Mouse (Mus musculus) cerebral cortex, adult 2 months (tissue): ENCODE results near the gene Plekhg5.

Experiments
- WGBS: fragments of 180-500 bp; shearing (Covaris S2); methylation state at CpG from one replicate; pipeline ENCODE4 v1.1.7; 2018; 5-methylcytosine and 5-hydroxymethylcytosine counted together

Plekhg5 gene

DNA sequence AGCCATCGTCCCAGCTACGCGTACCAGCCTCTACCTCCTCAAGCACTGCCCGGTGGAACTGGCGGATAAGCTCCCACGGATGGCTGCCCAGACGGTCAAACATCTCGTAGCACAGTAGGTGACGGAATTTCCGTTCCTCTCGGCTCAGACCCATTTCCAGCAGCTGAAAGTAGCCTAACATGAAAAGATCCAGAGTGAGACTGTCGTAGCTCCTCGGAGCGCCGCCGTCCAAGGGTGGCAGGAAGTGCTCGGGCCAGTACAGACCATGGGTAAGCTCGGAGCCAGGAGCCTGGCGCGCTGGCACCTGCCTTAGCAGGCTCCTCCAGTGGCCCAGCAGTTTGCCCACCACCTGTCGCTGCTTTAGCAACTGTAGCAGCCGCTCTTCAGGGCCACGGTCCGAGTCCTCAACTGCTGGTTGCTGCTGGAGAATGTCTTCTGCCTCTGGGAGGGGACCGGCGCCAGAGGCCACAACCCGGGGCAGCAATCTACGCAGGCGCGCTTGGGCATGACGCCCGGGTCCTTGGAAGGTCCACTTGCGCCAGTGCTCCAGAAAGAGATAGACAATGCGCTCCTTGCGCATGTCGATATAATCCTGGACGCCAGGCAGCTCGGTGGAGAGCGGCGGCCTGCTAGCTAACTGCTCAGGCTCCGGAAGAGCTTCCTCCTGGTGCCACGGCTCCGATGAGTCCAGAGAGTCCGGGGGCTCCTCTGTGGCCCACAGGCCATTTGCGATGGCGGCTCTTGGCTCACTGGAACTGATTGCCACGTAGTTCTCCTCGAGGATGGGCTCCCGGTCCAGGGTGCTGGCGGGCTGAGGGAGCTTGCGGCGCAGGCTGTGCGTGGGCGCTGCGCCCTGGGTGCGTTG, 53.1 kb downstream of the Plekhg5 start:
- WGBS: 2% methylated on average over 56 of the region's 56 CpGs

DNA sequence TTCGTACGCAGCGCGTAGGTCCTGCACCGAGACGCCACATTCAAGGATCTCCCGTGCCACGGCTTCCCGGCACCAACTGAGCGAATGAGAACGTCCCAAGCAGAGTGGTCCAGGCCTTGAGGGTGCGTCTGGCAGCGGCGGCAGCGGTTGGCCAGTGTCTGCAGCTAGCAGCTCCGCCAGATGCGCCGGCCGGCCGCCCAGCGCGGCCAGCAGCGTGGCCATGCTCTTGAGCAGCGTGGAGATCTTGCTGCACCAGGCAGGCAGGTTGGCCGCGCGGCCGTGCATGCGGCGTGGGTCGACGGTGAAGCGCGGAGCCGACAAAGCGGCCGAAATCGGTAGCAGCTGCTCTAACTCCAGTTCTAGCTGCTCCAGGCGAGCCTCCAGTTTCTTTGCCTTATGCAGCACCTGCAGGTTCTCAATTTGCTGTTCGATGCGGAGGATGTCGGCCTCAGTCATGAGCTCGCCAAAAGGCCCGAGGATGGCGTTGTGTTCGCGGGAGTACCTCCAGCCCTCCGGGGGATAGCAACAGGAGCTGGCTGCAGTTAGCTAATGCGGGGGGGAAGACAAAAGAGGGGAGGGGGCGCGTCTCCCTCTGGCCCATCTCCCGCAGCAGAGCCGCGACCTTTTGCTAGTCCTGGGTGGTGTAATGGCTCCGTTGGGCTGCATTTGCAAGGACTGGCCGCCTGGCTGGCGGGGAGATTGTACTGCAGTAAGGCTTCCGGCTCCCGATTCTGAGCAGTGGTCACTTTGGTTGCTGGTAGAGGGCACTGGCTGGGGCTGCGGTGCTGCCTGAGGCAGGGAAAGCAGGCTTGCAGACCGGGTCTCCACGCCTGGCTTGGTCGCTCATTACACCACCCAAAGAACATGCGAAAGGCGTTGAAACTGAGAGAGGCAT, 54.0 kb downstream of the Plekhg5 start:
- WGBS: 16% methylated on average over 65 of the region's 65 CpGs

DNA sequence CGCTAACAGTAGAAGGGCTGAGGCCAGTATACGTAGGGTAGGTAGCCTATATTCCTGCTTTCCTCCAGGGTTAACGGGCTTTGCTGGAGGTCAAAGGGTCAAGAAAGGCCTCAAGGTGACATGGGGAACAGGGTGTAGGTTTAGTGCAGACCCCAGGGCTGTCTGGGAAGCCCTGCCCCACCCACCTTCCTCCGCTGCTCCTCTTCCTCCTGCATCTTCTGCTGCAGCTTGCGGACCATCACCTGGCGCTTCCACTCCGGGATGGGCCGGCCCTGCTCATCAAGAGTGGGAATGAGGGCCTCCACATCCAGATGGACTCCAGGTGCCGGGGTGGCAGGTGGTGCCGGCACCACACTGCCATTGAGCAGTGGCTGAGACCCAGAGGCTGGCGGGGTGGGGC, 55.6 kb downstream of the Plekhg5 start:
- WGBS: 89% methylated on average over 11 of the region's 11 CpGs

DNA sequence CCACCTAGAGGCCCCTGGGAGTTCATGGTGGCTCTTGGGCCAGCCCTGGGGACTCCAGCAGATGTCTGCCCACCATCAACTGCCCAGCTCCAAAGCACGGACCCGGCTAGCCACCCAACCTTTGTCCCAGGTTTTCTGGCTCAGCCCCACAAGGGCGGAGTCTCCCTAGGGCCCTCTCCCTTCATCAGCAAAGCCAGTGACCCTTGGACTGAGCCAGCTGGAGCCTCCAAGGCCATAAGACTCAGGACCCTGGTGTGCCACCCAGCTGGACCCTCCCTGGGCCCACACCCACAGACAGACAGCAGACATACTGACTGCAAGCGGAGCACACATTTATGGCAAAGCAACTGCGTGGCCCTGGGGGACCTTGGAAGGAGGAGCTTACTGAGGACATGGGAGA, 56.5 kb downstream of the Plekhg5 start:
- WGBS: 74% methylated on average over 5 of the region's 5 CpGs

DNA sequence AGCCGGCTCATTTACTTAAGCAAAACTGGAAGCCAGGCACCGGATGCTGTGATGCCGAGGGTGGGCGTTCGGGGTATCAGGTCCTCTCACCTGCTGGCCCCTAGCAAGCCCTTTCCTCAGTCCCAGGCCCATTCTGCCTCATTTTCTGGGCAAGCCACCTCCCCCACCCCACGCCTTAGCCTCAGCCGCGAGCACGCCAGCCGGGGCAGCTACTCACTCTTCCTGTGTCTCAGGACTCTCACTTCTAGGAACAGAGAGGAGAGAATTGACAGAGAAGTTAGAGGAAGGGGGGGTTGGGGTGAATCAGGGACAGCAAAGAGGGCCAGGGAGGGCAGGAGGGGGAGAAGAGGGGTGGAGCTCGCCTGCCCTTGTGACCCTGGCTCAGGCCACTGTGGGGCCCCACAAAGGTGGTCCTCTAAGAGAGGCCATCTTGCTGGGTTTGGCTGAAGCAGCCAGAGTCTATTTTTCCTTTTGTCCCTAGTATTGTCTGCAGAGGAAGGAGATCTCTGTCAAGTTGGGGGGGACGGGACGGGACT, 57.2 kb downstream of the Plekhg5 start:
- 57% methylated on average over 13 of the region's 13 CpGs for WGBS

GRCm38 (mm10) chr4:152130771-152131653, 58.7 kb downstream of the Plekhg5 start:
- WGBS: 1% methylated on average over 84 of the region's 85 CpGs

- WGBS: 19% methylated on average over 50 of the region's 50 CpGs
These were observed 59.8 kb downstream of the Plekhg5 start for GRCm38 (mm10) chr4:152131809-152132771.

DNA sequence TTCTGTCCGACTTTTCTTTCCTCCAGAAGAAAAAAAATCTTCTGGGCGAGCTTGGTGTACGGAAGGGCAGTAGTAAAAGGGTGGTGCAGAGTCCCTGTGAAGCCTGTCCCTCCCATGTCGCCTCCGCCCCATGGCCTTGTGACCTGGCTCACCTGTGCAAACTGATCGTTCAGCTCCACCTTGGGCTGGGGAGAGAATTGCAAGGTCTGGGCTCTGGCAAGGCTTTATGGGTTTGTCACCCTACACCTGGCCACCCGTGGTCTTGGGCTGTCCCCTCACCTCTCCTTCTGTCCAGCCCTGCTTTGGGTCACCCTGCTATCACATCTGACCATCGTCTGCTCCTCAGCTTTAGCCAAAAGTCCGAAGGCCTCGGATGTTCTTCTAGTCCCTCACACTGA, 60.5 kb downstream of the Plekhg5 start:
- WGBS: 67% methylated on average over 10 of the region's 10 CpGs

DNA sequence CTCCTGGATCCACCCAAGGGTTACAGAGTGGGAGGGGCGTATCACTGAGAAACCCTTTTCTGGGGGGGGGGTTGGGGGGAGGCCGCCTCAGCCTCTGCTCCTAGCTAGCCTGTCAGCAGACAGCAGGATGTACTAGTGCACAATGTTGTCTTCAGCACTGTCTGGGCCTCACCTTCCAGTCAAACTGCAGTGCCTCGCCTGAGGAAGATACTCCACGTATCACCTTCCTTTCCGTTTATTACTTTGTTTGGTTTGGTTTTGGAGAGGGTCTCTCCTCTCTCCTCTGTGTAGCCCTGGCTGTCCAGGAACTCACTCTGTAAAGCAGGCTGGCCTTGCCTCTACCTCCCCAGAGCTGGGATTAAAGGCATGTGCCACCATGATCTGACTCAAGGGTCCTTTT, 60.9 kb downstream of the Plekhg5 start:
- 82% methylated on average over 5 of the region's 5 CpGs for WGBS

- 93% methylated on average over 12 of the region's 12 CpGs for WGBS
These were observed 63.1 kb downstream of the Plekhg5 start for GRCm38 (mm10) chr4:152135363-152135762.

GRCm38 (mm10) chr4:152136112-152136875, 64.0 kb downstream of the Plekhg5 start:
- 58% methylated on average over 6 of the region's 6 CpGs for WGBS

- 96% methylated on average over 2 of the region's 2 CpGs for WGBS
These were observed 64.6 kb downstream of the Plekhg5 start for GRCm38 (mm10) chr4:152136876-152137250.

GRCm38 (mm10) chr4:152138497-152139260, 66.4 kb downstream of the Plekhg5 start:
- WGBS: 3% methylated on average over 50 of the region's 51 CpGs

DNA sequence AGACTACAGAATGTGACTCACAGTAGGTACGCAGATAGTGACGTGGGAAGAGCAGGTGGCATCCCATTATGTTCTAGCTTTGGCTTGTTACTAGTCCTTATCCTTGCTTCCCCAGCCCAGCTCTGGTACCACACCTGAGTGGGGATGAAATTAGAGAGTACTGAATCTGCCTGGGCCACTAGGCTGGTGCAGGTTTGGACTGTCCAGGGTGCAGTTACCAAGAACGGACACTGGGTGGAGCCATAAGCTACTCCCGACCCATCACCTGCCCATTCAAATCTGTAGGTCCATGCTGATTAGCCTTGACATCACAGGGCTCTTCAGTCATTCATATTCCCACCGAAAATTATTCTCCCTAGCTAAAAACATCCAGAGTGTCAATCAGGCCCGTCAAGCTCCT, 68.1 kb downstream of the Plekhg5 start:
- 30% methylated on average over 6 of the region's 6 CpGs for WGBS

DNA sequence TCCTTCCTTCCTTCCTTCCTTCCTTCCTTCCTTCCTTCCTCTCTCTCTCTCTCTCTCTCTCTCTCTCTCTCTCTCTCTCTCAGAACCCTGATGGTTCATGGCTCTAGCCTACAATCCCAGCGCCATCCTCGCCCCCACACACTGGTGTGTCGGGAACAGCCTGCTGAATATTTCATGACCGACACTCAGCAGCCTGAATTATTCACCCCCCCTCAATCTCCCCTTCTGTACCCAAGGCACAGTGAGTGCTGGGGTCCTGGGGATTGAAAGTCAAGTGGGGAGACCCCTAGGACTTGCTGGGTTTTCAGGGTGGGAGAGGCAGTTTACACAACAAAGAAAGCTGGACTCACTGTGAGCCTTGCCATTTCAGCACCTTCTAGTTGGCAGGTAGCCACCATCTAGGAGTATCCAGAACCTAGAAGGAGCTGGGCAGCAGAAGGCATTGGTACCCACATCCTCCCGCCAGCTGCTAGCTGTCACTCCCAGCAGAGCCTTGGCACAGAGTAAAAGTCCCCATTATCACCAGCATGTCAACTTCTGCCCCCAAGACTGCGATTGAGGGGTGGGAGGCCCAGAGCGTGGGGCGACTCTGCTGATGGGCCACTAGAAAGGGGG, 69.3 kb downstream of the Plekhg5 start:
- WGBS: 43% methylated on average over 8 of the region's 8 CpGs

GRCm38 (mm10) chr4:152143632-152144031, 71.3 kb downstream of the Plekhg5 start:
- WGBS: 47% methylated on average over 1 of the region's 1 CpGs

DNA sequence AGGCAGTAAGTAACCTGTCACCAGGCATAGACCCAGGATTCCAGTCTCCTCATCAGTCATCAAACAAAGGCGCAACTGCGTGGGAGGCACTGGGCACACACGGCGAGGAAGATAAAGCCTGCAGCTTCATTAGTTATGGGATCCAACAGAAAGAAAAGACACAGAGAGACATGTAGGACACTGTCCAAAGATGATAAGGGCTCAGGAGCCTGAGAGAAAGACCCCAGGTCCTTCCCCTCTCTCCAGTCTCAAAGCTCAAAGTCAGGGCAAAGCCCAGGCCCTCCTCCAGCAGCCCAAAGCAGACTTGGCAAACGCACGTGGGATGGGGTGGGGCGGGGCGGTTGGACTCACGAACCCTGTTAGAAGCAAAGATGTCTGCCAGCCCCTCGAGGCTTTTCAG, 73.2 kb downstream of the Plekhg5 start:
- WGBS: 65% methylated on average over 10 of the region's 10 CpGs
